Mouse (Mus musculus) spleen, postnatal 36 days (tissue): ENCODE measurements at regions not wholly inside any gene's neighbourhood (a gene's known extent, or its start where the extent isn't known, plus 50 kb on each side); places are given as distances from the start of the nearest gene placed in this dataset.

Source experiments
- DNase-seq, 2 experiments: peaks; one replicate each; pipeline ENCODE4 v3.0.0; 2022; ENCODE audit warnings: low spot score in 2 of 2, mixed read lengths in 1 of 2

GRCm38 (mm10) chr17:80891656-80892055 lies 52.8 kb upstream of the Tmem178 start:
- no peak for DNase-seq

DNA sequence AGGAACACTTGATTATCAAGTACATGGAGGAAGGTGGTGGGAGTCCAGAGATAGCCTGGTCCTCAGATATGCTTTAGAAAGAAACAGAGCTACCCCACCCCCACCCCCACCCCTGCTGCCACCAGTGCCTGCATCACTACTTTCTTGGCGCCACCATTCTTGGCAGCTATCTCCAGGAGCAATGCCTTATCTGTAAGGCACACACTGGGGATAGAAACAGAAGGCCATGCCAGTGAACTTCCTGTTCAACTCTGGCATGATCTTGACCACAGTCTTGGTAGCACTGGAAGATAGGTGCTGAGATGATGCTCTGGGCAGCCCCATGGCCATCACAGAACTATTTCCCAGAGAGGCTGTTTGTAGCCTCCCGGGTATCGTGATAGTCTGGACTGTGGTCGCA lies 55.3 kb upstream of the Tmem178 start:
- DNase-seq, result no peak

DNA sequence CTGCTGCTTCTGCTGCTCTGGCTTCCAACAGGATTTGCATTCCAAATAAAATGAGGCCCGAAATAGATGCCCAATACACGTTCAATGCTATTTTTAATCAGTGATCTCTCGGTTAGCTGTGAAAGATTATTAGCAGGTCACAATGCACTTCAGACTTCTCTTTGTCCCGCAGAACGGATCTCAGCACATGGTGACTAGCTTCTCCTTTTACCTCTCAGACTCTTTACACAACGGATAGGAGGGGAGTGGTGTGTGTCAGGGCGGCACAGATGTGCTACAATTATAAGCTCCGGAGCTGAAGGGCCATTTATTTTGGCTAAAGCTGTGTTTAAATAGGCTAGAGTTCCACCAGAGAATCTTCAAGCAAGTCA lies 56.7 kb upstream of the Tmem178 start:
- no peak for DNase-seq

GRCm38 (mm10) chr17:80887021-80887748 lies 57.2 kb upstream of the Tmem178 start:
- DNase-seq, result no peak

GRCm38 (mm10) chr17:80886211-80886701 lies 58.2 kb upstream of the Tmem178 start:
- no peak for DNase-seq

DNA sequence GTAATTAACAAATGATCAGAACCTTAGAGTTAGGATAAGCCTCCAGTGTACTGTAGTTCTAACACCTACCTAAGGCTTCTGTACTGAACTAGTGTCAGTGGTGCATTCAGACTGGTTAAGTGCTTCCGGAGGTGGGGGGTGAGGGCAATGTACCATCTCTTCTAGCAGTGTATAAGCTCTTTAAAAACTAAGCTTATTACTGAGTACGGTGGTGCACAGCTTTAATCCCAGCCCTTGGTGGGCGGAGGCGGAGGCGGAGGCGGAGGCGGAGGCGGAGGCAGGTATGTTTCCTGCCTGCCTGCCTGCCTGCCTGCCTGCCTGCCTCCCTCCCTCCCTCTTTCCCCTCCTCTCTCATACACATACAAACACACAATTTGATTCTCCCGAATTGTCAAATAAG lies 58.7 kb upstream of the Tmem178 start:
- no peak for DNase-seq

GRCm38 (mm10) chr17:80884886-80885285 lies 59.5 kb upstream of the Tmem178 start:
- DNase-seq, result no peak

DNA sequence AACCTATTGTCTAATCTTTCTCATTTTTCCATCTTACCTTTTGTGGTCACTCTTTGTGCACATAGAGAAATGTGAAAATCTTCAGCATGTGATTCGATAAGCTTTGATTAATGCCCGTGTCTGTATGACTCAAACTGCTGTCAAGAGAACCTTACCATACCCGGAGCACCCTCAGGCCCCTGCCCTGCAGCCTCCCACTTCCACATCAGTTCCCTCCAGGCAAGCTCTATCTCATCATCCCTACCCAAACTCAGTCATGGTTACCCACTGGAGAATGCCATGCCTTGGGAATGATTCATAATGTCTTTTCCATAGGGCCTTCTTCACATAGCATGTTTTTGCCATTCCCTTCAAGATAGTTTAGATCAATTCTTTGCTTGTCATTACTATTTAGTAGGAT lies 62.0 kb upstream of the Tmem178 start:
- DNase-seq, result no peak

GRCm38 (mm10) chr17:80880325-80880724 lies 64.1 kb upstream of the Tmem178 start:
- no peak for DNase-seq

- no peak for DNase-seq
Observed at GRCm38 (mm10) chr17:80875352-80876044, 68.9 kb upstream of the Tmem178 start.

DNA sequence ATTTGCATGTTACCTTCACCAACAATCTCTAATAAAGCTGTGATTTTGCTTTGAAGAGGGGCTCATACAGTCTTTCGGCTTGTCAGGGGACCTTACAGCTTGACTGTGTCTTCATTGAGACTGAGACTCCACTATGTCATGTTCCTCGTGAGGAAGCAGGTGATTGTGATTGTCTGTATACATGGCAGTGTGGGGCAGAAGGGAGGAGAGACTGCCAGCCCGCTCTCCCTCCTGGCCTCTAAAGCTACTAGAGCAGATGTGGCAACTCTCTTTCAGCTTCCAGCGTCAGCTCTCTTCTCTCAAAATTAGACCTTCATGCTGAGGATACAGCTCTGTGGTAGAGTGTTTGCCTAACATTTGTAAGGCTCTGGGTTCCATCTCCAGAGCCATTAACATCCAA lies 73.5 kb upstream of the Tmem178 start:
- DNase-seq, result no peak

GRCm38 (mm10) chr17:80862338-80862737 lies 82.1 kb upstream of the Tmem178 start:
- no peak for DNase-seq

DNA sequence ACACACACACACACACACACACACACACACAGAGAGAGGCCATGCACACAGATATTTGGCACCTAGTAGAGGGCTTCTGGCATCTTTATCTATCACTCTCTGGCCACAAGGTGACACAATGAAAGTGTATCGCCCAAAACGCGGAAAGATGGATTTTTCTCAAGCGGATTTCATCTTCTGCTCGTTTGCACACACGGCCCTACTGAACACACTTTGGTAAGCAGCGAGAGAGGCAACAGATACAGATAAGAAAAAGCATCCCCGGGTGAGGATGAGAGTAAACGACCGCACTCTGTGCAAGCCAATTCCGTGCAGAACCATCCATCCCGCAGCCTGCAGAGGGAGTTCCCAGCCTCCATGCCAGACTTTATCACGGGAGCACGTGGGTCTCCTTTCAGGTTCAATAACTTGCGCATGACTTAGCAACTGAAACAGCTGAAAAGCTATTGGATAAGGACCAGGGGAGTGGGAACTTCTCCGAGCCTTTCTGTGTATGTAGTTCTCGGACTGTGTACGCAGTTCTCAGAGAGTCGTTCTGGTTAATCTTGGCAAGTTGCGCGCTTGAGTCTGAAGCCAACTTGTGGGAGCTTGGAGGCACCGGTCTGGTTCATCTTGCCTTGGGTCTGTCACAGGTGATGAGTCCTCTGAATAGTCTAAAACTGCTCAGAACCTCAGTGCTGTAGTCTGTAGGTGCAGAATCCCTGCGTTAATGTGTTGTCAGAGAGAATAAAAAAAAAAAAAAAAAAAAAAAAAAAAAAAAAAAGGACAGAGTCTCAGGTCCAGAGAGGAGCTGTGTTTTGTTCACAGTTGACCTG lies 97.2 kb upstream of the Tmem178 start:
- no peak for DNase-seq

DNA sequence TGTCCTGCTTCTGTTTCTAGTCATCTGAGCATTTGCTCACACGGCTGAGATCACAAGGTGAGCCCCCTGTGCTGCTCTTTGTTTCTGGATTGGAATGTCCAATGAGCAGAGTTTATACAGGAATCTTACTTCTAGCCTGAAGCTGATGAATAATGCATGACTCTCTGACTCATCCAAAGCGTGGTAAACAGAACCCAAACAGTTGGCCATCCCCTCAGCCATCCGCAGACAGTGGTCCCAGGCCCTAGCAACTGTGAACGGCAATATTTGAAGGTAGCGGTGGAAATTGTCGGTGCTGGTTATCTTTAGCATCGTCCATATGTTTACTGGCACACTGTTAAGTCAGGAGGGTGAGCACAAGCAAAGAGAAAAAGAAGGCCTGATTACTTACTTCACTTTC lies 99.1 kb upstream of the Tmem178 start:
- no peak for DNase-seq

- no peak for DNase-seq
Observed at GRCm38 (mm10) chr17:80841903-80842302, 102.5 kb upstream of the Tmem178 start.

- no peak for DNase-seq
Observed at GRCm38 (mm10) chr17:80840896-80841295, 103.5 kb upstream of the Tmem178 start.

DNA sequence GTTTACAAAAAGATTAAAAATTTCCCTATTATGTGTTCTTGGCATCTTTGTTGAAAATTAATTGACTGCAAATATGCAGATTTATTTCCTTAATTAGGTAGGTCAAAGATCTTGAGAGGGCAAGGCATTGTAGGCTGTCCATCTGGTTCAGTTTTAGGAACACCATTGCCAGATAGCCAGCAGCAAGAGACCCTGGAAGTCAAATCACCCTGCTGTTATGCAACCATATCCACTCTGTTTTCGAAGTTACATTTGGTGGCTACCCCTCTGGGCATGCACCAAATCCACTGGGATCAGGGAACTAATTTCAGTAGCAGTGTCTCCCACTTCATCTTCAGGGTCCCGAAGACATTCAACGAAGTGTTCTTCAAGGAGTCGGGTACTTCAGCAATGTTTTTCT lies 104.0 kb upstream of the Tmem178 start:
- no peak for DNase-seq

DNA sequence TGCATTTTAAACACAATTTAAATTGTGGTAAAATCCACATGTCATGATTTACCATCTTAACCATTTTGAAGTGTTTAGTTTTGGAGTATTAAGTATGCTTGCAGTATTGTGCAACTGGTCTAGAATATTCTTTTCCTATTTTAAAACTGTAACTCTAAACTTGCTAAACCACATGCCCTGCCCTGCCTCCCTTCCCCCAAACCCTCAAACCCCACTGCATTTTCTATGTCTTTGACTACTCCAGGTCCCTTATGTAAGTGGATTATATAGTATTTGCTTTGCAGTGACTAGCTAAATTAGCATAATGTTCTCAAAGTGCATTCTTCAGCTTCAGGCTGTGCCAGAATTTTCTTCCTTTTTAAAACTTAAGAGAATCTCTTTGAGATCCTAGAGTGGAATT lies 106.4 kb upstream of the Map4k3 start:
- no peak for DNase-seq

DNA sequence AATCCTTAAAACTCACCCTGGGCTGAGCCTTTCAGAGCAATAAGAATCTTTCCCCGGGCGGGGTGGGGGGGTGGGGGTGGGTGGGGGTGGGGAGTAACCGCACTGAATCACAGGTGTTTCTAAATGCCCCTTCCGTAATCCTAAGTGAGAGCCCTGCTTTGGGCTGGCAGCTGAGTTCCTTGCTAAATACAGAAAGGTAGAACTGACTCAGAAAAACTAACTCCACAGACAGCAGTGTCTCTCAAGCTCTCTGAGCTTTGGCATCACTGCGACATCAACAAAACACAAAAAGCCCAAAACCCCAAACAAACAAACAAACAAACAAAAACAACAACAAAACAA lies 105.9 kb upstream of the Map4k3 start:
- no peak for DNase-seq

- DNase-seq, result no peak
Observed at GRCm38 (mm10) chr17:80833355-80834175, 105.3 kb upstream of the Map4k3 start.

DNA sequence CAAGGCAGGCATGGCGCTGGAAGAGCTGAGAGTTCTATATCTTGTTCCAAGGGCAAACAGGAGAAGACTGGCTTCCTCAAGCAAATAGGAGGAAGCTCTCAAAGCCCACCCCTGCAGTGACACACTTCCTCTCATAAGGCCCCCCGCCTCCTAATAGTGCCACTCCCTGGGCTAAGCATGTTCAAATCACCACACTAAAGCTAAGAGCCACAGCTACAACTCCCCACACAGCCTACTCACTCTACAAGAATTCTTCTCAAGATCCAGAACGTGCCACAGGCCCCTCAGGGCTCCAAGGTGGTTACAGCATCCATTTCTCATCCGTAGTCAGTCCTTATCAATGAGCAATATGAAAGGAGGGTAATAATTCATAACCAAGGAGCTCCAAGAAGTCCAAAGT lies 103.4 kb upstream of the Map4k3 start:
- DNase-seq, result no peak

GRCm38 (mm10) chr17:80827896-80828295 lies 99.6 kb upstream of the Map4k3 start:
- DNase-seq, result no peak
